Mouse (Mus musculus) liver, embryonic 16.5 days (tissue): Measurements from ENCODE around the gene Nek7. TPM values are rescaled to one million over a fixed set of nuclear protein-coding genes. Genes with fewer than 3 reads are reported as not detected.

Source experiments
- ATAC-seq: fragments of 200-750 bp; cut with Nextera tagmentation; 2 replicates; pipeline ENCODE4 v1.8.0; 2017; ENCODE audit warnings: low read depth, mild to moderate bottlenecking, moderate number of reproducible peaks, moderate library complexity
- H3K27ac ChIP-seq: fragments of 300-500 bp; sonication (generic); 2 replicates; pipeline ENCODE4 v1.5.1; 2014; ENCODE audit warnings: mild to moderate bottlenecking, low read length
- H3K27me3 ChIP-seq: fragments of 300-500 bp; sonication (generic); 2 replicates; pipeline ENCODE4 v1.6.1; 2014; ENCODE audit warnings: low read depth, low read length, mixed read lengths; ENCODE audit not compliant: control insufficient read depth, insufficient read depth
- H3K36me3 ChIP-seq: fragments of 300-500 bp; sonication (generic); 2 replicates; pipeline ENCODE4 v1.6.1; 2014; ENCODE audit warnings: mild to moderate bottlenecking; ENCODE audit not compliant: control insufficient read depth, insufficient read depth
- H3K4me1 ChIP-seq: fragments of 300-500 bp; sonication (generic); 2 replicates; pipeline ENCODE4 v1.6.1; 2014; ENCODE audit warnings: low read depth, low read length, mixed read lengths; ENCODE audit not compliant: control insufficient read depth
- H3K4me2 ChIP-seq: fragments of 300-500 bp; sonication (generic); 2 replicates; pipeline ENCODE4 v1.6.1; 2014; ENCODE audit warnings: low read depth, low read length, mixed read lengths
- H3K4me3 ChIP-seq: fragments of 300-500 bp; sonication (generic); 2 replicates; pipeline ENCODE4 v1.5.1; 2014; ENCODE audit warnings: low read depth, mild to moderate bottlenecking, low read length
- H3K9ac ChIP-seq: fragments of 300-500 bp; sonication (generic); 2 replicates; pipeline ENCODE4 v1.6.1; 2014; ENCODE audit warnings: low read depth, low read length
- H3K9me3 ChIP-seq: fragments of 300-500 bp; sonication (generic); replicated peaks from 2 replicates; pipeline ENCODE4 v1.6.1; 2016; ENCODE audit warnings: low read length; ENCODE audit not compliant: control insufficient read depth
- WGBS: fragments of 180-500 bp; shearing (Covaris S2); extraction: QIAGEN DNeasy Blood & Tissue Kit; methylation state at CpG from one replicate; pipeline ENCODE4 v1.1.7; 2014; ENCODE audit not compliant: insufficient replicate concordance; 5-methylcytosine and 5-hydroxymethylcytosine counted together
- polyA plus RNA-seq: library from polyadenylated mRNA; unstranded; fragments of >200 nt; fragmentation: Nextera tagmentation; extraction: Ambion mirVana; gene quantifications from 2 replicates; pipeline ENCODE4 v1.2.1, GENCODE M21; 2015

Gene Nek7
- polyA plus RNA-seq, 1 experiment from 2014 or later = 15.3 TPM

DNA sequence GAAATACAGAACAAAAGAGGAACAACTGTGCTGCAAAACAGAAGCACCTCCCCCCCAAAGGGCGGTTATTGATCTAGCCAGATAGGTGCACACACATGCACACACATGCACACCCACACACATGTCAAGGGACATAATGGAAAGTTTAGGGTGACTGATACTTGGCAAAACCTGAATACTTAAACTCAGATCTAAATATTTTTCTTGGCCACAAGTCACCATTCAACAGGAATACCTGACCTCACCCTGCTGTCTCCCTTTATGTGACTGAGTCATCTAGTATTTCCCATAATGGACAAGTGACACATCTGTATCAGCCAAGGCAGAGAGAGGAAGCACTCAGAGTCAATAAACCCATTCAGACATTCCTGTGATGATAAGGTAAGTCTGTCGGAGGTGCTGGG is 48.9 kb downstream of the Nek7 start:
- Histone ChIP-seq H3K9me3 (no peaks in the 10 kb centered on the region), H3K9ac (no peak overlapping the region), H3K27ac (no peak overlapping the region), H3K36me3 (no peaks in the 10 kb centered on the region), H3K27me3 (no peaks in the 10 kb centered on the region), H3K4me3 (no peak overlapping the region), H3K4me1 (peaks cover 3% of the 10 kb centered on the region), H3K4me2 (no peak overlapping the region)
- ATAC-seq = no peak
- WGBS = 55% methylated on average over 2 of the region's 2 CpGs

DNA sequence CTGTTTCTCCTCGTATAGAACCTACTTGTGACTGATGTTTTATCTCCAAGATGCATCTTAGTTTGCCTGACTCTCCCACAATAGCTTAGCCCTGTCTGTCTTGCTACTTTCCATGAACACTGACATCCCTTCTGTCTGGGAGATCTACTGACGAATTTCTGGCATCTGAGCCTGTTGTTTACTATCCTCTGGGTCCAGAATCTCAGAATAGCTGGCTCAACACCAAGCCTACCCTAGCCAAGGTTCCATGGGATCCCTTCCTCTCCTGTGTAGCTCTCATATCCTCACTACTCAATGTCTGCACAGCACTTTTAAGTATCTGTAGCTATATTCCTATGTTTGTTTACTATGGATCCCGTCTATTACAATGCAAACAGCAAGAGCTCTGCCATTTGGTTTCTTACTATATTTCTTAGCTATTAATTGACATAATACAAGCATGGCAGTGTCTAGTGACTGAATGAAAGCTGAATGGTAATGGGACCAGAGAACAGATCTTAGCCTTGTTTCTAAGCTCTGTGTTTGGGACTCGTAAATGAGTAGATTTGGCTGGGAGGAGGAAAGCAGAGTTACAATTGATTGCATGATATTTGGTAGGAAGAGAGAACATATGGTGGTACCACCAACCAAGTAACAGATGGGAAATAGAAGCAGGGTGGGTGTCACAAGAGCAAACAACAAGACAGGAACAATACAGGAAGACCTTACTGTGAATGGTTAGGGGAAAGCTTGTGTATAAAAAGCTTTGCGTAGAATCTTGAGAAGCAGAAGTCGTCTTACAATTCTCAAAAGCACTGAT is 51.3 kb downstream of the Nek7 start:
- no peak overlapping the region for H3K4me3 ChIP-seq
- H3K27me3 ChIP-seq = no peaks in the 10 kb centered on the region
- H3K4me2 ChIP-seq = no peak overlapping the region
- H3K36me3 ChIP-seq = no peaks in the 10 kb centered on the region
- no peak overlapping the region for H3K27ac ChIP-seq
- H3K9me3 ChIP-seq = no peaks in the 10 kb centered on the region
- no peak overlapping the region for H3K9ac ChIP-seq
- 69% methylated on average over 6 of the region's 6 CpGs for WGBS
- peaks cover 11% of the 10 kb centered on the region for H3K4me1 ChIP-seq
- ATAC-seq = no peak

DNA sequence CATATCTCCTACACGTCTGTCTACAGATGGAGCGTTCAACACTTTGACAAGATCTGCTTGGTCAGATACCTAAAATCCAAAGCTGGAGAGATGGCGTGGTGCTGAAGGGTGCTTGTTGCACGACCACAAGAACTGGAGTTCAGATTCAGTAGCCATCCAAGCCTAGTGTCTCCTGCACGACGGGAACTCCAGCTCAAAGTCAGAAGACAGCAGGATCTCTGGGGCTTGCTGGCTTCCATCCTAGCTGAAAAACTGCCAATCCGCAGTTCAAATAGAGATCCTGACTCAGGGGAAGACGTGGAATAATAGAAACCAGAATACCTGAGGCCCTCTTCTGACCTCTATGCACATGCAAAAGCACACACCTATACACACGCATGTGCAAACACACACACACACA is 52.0 kb downstream of the Nek7 start:
- Histone ChIP-seq H3K9ac (no peak overlapping the region), H3K27me3 (no peaks in the 10 kb centered on the region), H3K4me2 (no peak overlapping the region), H3K9me3 (no peaks in the 10 kb centered on the region), H3K4me3 (no peak overlapping the region), H3K36me3 (no peaks in the 10 kb centered on the region), H3K4me1 (peaks cover 11% of the 10 kb centered on the region), H3K27ac (no peak overlapping the region)
- no peak for ATAC-seq
- 77% methylated on average over 9 of the region's 9 CpGs for WGBS

DNA sequence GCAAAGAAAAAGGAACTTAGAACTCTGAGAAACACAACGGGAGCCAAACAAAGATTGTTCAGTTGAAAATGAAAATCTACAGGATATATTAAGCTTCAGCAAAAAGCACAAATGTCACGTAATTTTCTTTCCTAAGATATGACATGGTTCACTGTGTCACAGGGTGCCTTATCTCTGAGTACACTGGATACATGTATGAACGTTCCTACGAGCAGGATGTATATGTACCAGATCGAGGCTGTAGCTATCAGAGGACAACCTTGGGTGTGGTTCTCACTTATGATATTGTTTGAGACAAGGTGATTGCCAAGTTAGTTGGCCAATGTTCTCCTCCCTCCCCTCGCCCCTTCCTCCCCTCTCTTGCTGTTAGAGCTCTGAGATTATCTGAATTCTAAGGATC is 55.3 kb downstream of the Nek7 start:
- peak; percentile 93 for ATAC-seq
- Histone ChIP-seq H3K9ac (no peak overlapping the region), H3K27me3 (no peaks in the 10 kb centered on the region), H3K4me2 (no peak overlapping the region), H3K4me1 (peaks cover 8% of the 10 kb centered on the region), H3K36me3 (no peaks in the 10 kb centered on the region), H3K27ac (no peak overlapping the region), H3K4me3 (no peak overlapping the region), H3K9me3 (no peaks in the 10 kb centered on the region)
- 28% methylated on average over 6 of the region's 6 CpGs for WGBS

DNA sequence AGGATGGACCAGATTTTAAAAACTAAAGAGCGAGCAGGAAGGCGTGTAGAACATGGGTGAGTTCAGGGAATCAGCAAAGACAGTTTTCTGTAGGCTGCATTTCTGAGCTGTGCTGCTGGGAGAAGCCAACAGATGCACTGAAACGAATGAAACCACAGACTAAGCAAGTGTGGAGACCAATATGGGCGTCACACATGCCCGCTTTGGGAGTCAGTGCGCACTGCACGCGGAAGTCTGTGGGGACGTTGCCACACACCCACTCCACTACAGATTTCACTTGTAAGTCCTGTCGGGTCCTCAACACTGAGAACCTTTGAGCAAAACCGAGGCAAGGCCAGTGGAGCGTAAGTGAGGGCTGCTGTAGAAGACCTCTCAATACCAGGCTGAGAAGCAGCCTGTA is 59.2 kb downstream of the Nek7 start:
- H3K27ac ChIP-seq = no peak overlapping the region
- no peak overlapping the region for H3K9ac ChIP-seq
- H3K36me3 ChIP-seq = no peaks in the 10 kb centered on the region
- no peak overlapping the region for H3K4me3 ChIP-seq
- H3K4me2 ChIP-seq = no peak overlapping the region
- H3K27me3 ChIP-seq = no peaks in the 10 kb centered on the region
- H3K9me3 ChIP-seq = no peaks in the 10 kb centered on the region
- WGBS = 89% methylated on average over 12 of the region's 12 CpGs
- ATAC-seq = no peak
- peaks cover 8% of the 10 kb centered on the region for H3K4me1 ChIP-seq

DNA sequence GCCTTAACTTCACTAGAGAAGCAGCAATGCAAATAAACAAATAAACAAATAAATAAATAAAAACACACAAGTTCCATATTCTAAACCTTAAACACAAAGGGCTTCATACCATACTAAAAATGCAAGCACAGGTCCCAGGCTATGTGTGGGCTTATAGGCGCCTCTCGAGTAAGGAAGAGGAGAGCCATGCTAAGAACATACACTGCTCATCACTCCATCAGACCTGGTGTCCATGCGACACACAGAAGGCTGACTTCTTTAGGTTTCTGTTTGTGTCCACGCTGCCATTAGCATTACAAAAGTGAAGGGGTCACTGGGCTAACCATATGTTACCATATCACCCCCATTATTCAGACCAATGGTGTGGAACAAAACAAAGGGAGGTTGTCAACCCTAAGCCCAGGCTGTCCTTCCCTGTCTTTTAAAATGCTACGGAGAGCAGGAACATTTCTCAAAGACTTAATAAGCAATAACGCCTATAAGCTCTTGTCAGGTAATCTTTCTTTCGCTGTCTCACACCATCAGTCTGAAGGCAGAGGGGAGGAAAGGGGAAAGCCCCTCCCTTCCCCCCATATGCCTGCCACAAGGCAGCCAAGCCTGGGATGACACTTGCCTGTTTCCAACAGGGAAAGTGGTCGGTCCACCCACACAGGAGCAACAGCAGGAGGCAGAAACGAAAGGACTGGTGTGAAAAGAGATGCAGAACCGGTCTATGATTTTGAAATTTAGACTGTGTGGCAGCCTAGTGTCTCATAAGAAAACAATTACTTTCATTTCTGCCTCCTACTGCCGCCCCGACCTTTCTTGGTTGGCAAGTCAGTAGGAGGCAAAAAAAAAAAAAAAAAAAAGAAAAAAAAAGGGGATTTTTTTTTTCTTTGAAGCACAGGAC is 60.5 kb downstream of the Nek7 start:
- no peak overlapping the region for H3K9ac ChIP-seq
- no peaks in the 10 kb centered on the region for H3K36me3 ChIP-seq
- no peaks in the 10 kb centered on the region for H3K4me1 ChIP-seq
- H3K27me3 ChIP-seq = no peaks in the 10 kb centered on the region
- H3K4me2 ChIP-seq = no peak overlapping the region
- H3K27ac ChIP-seq = no peak overlapping the region
- 76% methylated on average over 12 of the region's 12 CpGs for WGBS
- no peaks in the 10 kb centered on the region for H3K9me3 ChIP-seq
- no peak for ATAC-seq
- no peak overlapping the region for H3K4me3 ChIP-seq

DNA sequence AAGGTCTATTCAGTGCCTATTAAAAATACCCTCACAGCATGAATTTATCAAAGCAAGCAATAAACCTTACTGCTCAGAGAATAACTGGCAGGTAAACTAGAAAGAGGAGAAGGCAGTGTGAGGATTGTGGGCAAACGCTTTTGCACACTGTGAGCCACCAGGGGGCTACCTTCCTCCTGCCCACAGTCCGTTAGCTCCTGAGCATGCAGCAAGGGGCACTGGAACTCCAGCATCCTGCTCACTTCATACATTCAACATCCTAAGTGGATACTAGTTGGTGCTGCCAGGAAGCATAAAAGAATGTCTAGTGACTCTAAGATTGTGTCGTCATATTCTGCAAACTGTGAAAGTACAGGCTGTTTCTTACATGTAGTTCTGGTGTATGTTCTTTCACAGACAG is 61.6 kb downstream of the Nek7 start:
- Histone ChIP-seq H3K27ac (no peak overlapping the region), H3K4me1 (no peaks in the 10 kb centered on the region), H3K4me3 (no peak overlapping the region), H3K36me3 (no peaks in the 10 kb centered on the region), H3K9ac (no peak overlapping the region), H3K9me3 (no peaks in the 10 kb centered on the region), H3K4me2 (no peak overlapping the region), H3K27me3 (no peaks in the 10 kb centered on the region)
- 68% methylated on average over 3 of the region's 3 CpGs for WGBS
- ATAC-seq = no peak

DNA sequence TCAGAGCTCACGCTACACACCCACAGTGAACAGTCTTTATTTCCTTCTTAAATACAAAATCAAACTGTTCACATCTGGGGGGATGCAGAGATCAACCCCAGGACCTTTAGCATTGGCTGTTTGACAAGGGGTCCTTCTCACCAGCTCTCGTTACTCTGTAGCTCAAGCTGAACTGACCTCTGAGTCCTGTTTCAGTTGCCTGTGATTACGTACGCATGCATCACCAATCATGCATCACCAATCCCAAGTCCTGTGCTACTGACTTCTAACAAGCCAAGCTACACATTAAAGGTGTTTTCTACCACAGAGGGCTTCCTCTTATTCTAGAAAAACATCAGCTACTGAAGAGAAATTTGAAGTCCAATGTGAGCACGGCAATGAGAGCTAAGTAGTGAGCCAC is 65.0 kb downstream of the Nek7 start:
- Histone ChIP-seq H3K36me3 (no peaks in the 10 kb centered on the region), H3K27ac (no peak overlapping the region), H3K9ac (no peak overlapping the region), H3K27me3 (no peaks in the 10 kb centered on the region), H3K4me2 (no peak overlapping the region), H3K4me1 (no peaks in the 10 kb centered on the region), H3K9me3 (no peaks in the 10 kb centered on the region), H3K4me3 (no peak overlapping the region)
- 85% methylated on average over 5 of the region's 5 CpGs for WGBS
- no peak for ATAC-seq

DNA sequence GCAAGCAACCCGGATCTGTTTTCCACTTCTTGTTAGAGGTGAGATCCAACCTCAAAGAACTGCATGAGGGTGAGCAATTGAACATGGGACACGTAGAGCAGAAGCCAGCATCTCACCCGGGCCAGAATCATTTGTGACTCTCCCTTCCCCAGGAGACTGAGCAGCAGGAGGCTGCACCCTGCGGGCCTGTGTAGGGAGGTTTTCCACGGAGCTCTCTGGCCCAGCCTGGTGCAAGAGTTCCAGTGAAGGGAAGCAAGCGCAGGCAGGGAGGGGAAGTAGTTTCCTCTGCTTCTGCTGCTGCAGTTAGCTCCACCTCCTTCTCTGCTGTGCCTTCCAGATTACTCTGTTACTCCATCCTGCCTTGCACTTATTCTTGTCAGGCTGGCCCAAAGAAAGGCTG is 69.8 kb downstream of the Nek7 start:
- Histone ChIP-seq H3K4me3 (no peak overlapping the region), H3K27me3 (no peaks in the 10 kb centered on the region), H3K36me3 (no peaks in the 10 kb centered on the region), H3K4me1 (no peaks in the 10 kb centered on the region), H3K4me2 (no peak overlapping the region), H3K9me3 (no peaks in the 10 kb centered on the region), H3K27ac (no peak overlapping the region), H3K9ac (no peak overlapping the region)
- peak; percentile 48; the same call in 1 of the 2 replicates for ATAC-seq
- 25% methylated on average over 6 of the region's 6 CpGs for WGBS
